Mouse (Mus musculus) cerebellum, adult 2 months (tissue): ENCODE measurements around the gene Lrrc61.

ENCODE experiments used
- CTCF ChIP-seq: fragments of 200-500 bp; IDR thresholded peaks from 2 replicates; pipeline ENCODE4 v1.5.1; 2011; ENCODE audit warnings: low read depth, mild to moderate bottlenecking, control low read depth, low read length, moderate library complexity, borderline replicate concordance; ENCODE audit not compliant: insufficient read depth
- POLR2A ChIP-seq: fragments of 200-500 bp; IDR thresholded peaks from 2 replicates; pipeline ENCODE4 v1.6.1; 2011; ENCODE audit warnings: low read length, control low read depth, borderline replicate concordance; ENCODE audit not compliant: insufficient read depth

GRCm38 (mm10) chr6:48565693-48566310 is 11.2 kb downstream of the Lrrc61 start:
- TF ChIP-seq POLR2A (no peak), CTCF (no peak)
